Mouse (Mus musculus): ENCODE data around the gene Zscan18.

The Zscan18 gene

GRCm38 (mm10) chr7:12734904-12735303 is 68.5 kb downstream of the Zscan18 start, which contains the start of gene Vmn2r56:
TSS of gene Vmn2r56 (minus strand) at chr7:12735004.
- in situ Hi-C loops (cut with MboI; ENCODE audit: unreplicated experiment in 2 of 2), result no loop called here

Data from v-Abl transformed pro-B cells (cell line).